Mouse (Mus musculus): ENCODE measurements at regions not wholly inside any gene's neighbourhood (a gene's known extent, or its start where the extent isn't known, plus 50 kb on each side); places are given as distances from the start of the nearest gene placed in this dataset.

DNA sequence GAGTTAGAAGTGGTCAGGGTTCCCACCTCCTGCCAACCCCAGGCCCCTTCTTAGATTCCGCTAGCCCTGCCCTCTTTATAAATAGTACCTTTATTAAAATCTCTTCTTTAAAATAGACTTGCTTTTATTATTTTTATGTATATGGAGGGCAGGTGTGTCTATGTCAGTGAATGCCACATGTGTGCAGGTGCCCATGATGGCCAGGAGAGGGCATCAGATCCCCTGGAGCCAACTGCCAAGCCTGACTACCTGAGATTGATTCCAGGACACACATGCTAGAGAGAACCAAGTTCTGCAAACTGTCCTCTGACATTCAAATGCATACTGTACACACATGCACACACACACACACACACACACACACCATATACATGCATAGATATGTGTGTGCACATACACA, 69.8 kb upstream of the Oxtr start:
- Histone ChIP-seq H3K79me2 (ENCODE audit: control insufficient read depth, insufficient read depth, low read length, poor library complexity) (no peaks in the 10 kb centered on the region), H3K9me3 (replicated peaks; ENCODE audit: insufficient read depth, low read length) (no peaks in the 10 kb centered on the region), H3K9ac (ENCODE audit: control insufficient read depth, low read depth, low read length, poor library complexity, severe bottlenecking) (no peak overlapping the region), H3K27ac (ENCODE audit: control insufficient read depth, low read depth, low read length) (no peak overlapping the region), H3K27me3 (ENCODE audit: control insufficient read depth in 1 of 2, insufficient read depth in 2 of 2, low read length in 2 of 2) (no peaks in the 10 kb centered on the region), H3K4me1 (ENCODE audit: control insufficient read depth in 1 of 2, insufficient read depth in 2 of 2, low read length in 2 of 2) (no peaks in the 10 kb centered on the region), H3K36me3 (ENCODE audit: control insufficient read depth in 1 of 2, insufficient read depth in 2 of 2, low read length in 2 of 2) (no peaks in the 10 kb centered on the region), H3K4me3 (ENCODE audit: control insufficient read depth in 1 of 2, insufficient read depth in 1 of 2, low read depth in 2 of 2, low read length in 2 of 2) (no peak overlapping the region)
- DNase-seq (ENCODE audit: low read depth, low spot score), result no peak
- TF ChIP-seq MYB (IDR thresholded peaks at IDR 0.05; ENCODE audit: low read depth, low read length), result no peak
- TF ChIP-seq ZMIZ1 (IDR thresholded peaks at IDR 0.05; ENCODE audit: low read depth, low read length), result no peak
- TF ChIP-seq CTCF (IDR thresholded peaks at IDR 0.05 in 2 of 3, conservative IDR thresholded peaks at IDR 0.05 in 1 of 3; ENCODE audit: control insufficient read depth in 1 of 3, insufficient read depth in 1 of 3, low read depth in 2 of 3, low read length in 3 of 3, poor library complexity in 1 of 3, severe bottlenecking in 1 of 3), result peak in 1 of 3 experiments; percentile 22; a peak in 1 of 6 replicates

DNA sequence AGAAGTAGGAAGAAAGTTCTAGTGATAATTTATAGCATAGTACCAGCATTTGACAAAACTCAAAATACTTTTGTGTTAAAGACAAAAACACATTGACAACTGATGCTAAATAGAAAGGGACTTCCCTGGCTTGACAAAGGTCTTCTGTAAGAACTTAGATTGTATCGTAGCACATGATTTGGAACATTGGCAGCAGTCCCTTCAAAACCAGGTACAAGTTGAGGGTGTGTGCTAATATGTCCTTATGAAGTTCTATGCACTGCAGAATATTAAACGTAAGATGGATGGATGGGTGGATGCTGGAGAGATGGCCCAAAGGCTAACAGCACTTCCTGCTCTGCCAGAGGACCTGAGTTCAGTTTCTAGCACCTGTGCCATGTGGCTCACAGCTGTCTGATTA, 67.8 kb upstream of the Oxtr start:
- DNase-seq (ENCODE audit: low read depth, low spot score), result no peak
- Histone ChIP-seq H3K4me3 (ENCODE audit: control insufficient read depth in 1 of 2, insufficient read depth in 1 of 2, low read depth in 2 of 2, low read length in 2 of 2) (no peak overlapping the region), H3K9me3 (replicated peaks; ENCODE audit: insufficient read depth, low read length) (no peaks in the 10 kb centered on the region), H3K27me3 (ENCODE audit: control insufficient read depth in 1 of 2, insufficient read depth in 2 of 2, low read length in 2 of 2) (no peaks in the 10 kb centered on the region), H3K79me2 (ENCODE audit: control insufficient read depth, insufficient read depth, low read length, poor library complexity) (no peaks in the 10 kb centered on the region), H3K27ac (ENCODE audit: control insufficient read depth, low read depth, low read length) (no peak overlapping the region), H3K9ac (ENCODE audit: control insufficient read depth, low read depth, low read length, poor library complexity, severe bottlenecking) (no peak overlapping the region), H3K4me1 (ENCODE audit: control insufficient read depth in 1 of 2, insufficient read depth in 2 of 2, low read length in 2 of 2) (no peaks in the 10 kb centered on the region), H3K36me3 (ENCODE audit: control insufficient read depth in 1 of 2, insufficient read depth in 2 of 2, low read length in 2 of 2) (no peaks in the 10 kb centered on the region)
- TF ChIP-seq TCF12 (IDR thresholded peaks at IDR 0.05; ENCODE audit: low read depth, low read length) (no peak), MYB (IDR thresholded peaks at IDR 0.05; ENCODE audit: low read depth, low read length) (no peak), MAX (IDR thresholded peaks at IDR 0.05; ENCODE audit: low read length) (no peak), ZMIZ1 (IDR thresholded peaks at IDR 0.05; ENCODE audit: low read depth, low read length) (no peak), TBP (IDR thresholded peaks at IDR 0.05; ENCODE audit: low read depth, low read length) (no peak), ETS1 (IDR thresholded peaks at IDR 0.05; ENCODE audit: low read depth, low read length) (no peak), KAT2A (conservative IDR thresholded peaks at IDR 0.05; ENCODE audit: low read depth, low read length) (no peak), GABPA (IDR thresholded peaks at IDR 0.05; ENCODE audit: low read depth, low read length) (no peak), NRF1 (IDR thresholded peaks at IDR 0.05; ENCODE audit: insufficient read depth, low read depth, low read length, poor library complexity, severe bottlenecking) (no peak), SIN3A (IDR thresholded peaks at IDR 0.05; ENCODE audit: low read length) (no peak), NELFE (IDR thresholded peaks at IDR 0.05; ENCODE audit: low read depth, low read length) (no peak), USF1 (IDR thresholded peaks at IDR 0.05; ENCODE audit: low read depth, low read length) (no peak), SMC3 (IDR thresholded peaks at IDR 0.05; ENCODE audit: low read depth, low read length) (no peak), POLR2AphosphoS2 (IDR thresholded peaks at IDR 0.05; ENCODE audit: low read length) (no peak), USF2 (IDR thresholded peaks at IDR 0.05; ENCODE audit: borderline replicate concordance in 1 of 2, insufficient read depth in 1 of 2, low read depth in 1 of 2, low read length in 2 of 2) (no peak), EP300 (IDR thresholded peaks at IDR 0.05; ENCODE audit: low read depth in 1 of 2, low read length in 2 of 2) (no peak), HCFC1 (IDR thresholded peaks at IDR 0.05; ENCODE audit: low read depth, low read length) (no peak), MXI1 (IDR thresholded peaks at IDR 0.05; ENCODE audit: low read depth, low read length) (no peak), MAFK (IDR thresholded peaks at IDR 0.05; ENCODE audit: borderline replicate concordance, low read depth, low read length) (no peak), JUND (IDR thresholded peaks at IDR 0.05; ENCODE audit: low read depth, low read length) (no peak)
